Mouse (Mus musculus) intestine, embryonic 14.5 days (tissue): ENCODE measurements around the gene Rgs14. TPM values are rescaled to one million over a fixed set of nuclear protein-coding genes. Genes with fewer than 3 reads are reported as not detected.

Experiments
- ATAC-seq: fragments of 200-750 bp; cut with Nextera tagmentation; replicated peaks from 2 replicates; pipeline ENCODE4 v1.8.0; 2017; ENCODE audit warnings: low read depth, moderate number of reproducible peaks, moderate TSS enrichment, moderate library complexity; ENCODE audit not compliant: low FRiP score, low TSS enrichment
- DNase-seq: peaks from one replicate; pipeline ENCODE4 v3.0.0-alpha.2; 2018; ENCODE audit warnings: low spot score
- H3K27ac ChIP-seq: fragments of 300-500 bp; sonication (generic); 2 replicates; pipeline ENCODE4 v1.5.1; 2014; ENCODE audit warnings: low read depth, mild to moderate bottlenecking, control low read depth
- H3K27me3 ChIP-seq: fragments of 300-500 bp; sonication (generic); replicated peaks from 2 replicates; pipeline ENCODE4 v1.6.1; 2014; ENCODE audit warnings: low read length, control low read depth; ENCODE audit not compliant: control insufficient read depth, insufficient read depth
- H3K36me3 ChIP-seq: fragments of 300-500 bp; sonication (generic); 2 replicates; pipeline ENCODE4 v1.6.1; 2014; ENCODE audit warnings: low read length, control low read depth; ENCODE audit not compliant: control insufficient read depth, insufficient read depth
- H3K4me1 ChIP-seq: fragments of 300-500 bp; sonication (generic); replicated peaks from 2 replicates; pipeline ENCODE4 v1.6.1; 2014; ENCODE audit warnings: low read length, control low read depth, mixed read lengths; ENCODE audit not compliant: control insufficient read depth, insufficient read depth
- H3K4me2 ChIP-seq: fragments of 300-500 bp; sonication (generic); 2 replicates; pipeline ENCODE4 v1.6.1; 2014; ENCODE audit warnings: low read length
- H3K4me3 ChIP-seq: fragments of 300-500 bp; sonication (generic); 2 replicates; pipeline ENCODE4 v1.5.1; 2014; ENCODE audit warnings: low read depth, low read length, control low read depth, mixed read lengths
- H3K9ac ChIP-seq: fragments of 300-500 bp; sonication (generic); 2 replicates; pipeline ENCODE4 v1.6.1; 2014; ENCODE audit warnings: mild to moderate bottlenecking, low read length
- H3K9me3 ChIP-seq: fragments of 300-500 bp; sonication (generic); 2 replicates; pipeline ENCODE4 v1.6.1; 2016; ENCODE audit warnings: low read length, control low read depth; ENCODE audit not compliant: control insufficient read depth
- WGBS: fragments of 180-500 bp; shearing (Covaris S2); extraction: QIAGEN DNeasy Blood & Tissue Kit; methylation state at CpG from one replicate; pipeline ENCODE4 v1.1.7; 2014; 5-methylcytosine and 5-hydroxymethylcytosine counted together
- polyA plus RNA-seq: library from polyadenylated mRNA; unstranded; fragments of >200 nt; fragmentation: Nextera tagmentation; extraction: Ambion mirVana; gene quantifications from 2 replicates; pipeline ENCODE4 v1.2.1, GENCODE M21; 2014

Gene Rgs14
- polyA plus RNA-seq, 1 experiment from 2014 or later = 1.0 TPM

DNA sequence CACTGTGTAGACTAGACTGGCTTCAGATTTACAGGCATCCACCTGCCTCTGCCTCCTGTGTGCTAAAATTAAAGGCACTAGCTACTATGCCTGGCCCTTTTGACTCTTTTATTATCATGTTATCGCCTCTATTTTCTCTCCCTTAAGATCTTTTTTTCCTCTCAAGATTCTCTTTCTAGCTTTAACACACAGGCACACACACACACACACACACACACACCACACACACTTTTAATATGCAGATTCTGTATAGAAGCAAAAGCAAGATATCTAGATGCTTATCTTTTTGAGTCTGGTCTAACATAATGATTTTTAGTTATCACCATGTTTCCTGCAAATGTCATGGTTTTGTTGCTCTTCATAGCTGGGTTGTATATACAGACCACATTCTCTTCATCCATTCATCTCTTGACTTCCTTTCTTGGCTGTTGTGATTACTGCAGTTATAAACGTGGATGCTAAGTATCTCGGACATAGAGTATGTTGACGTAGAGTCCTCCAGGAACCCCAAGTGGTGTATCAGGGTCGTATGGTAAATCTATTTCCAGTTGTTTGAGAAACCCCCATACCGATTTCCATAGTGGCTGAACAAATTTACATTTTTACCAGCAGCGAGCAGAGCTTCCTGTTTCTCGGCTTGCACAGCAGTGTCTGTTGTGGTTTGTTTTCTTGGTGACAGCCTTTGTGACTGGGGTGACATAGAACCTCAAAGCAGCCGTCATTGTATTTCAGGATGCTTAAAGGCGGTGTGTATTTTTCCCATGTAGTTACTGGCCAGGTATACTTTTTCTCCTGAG is 62.6 kb downstream of the Rgs14 start:
- Histone ChIP-seq H3K4me3 (no peak overlapping the region), H3K27me3 (no peaks in the 10 kb centered on the region), H3K4me1 (no peaks in the 10 kb centered on the region), H3K27ac (no peak overlapping the region), H3K9me3 (peaks cover 4% of the 10 kb centered on the region; the same call in 1 of the 2 replicates), H3K36me3 (no peaks in the 10 kb centered on the region), H3K9ac (no peak overlapping the region), H3K4me2 (no peak overlapping the region)
- WGBS = 66% methylated on average over 10 of the region's 10 CpGs
- DNase-seq = no peak
- ATAC-seq = no peak

Other genes with a start within 250 kb of the Rgs14 start
- gene Gm17617, start 236.2 kb upstream of the Rgs14 start, polyA plus RNA-seq = not detected in 2 replicates
- 19.5 and 22.5 TPM in 2 replicates for gene Fgfr4, start 217.1 kb upstream of the Rgs14 start, polyA plus RNA-seq
- 67.5 and 69.3 TPM in 2 replicates for gene Nsd1, start 159.9 kb upstream of the Rgs14 start, polyA plus RNA-seq
- gene Prelid1, start 49.2 kb upstream of the Rgs14 start, polyA plus RNA-seq = 586 and 598 TPM in 2 replicates
- 82.6 and 86.0 TPM in 2 replicates for gene Rab24, start 47.8 kb upstream of the Rgs14 start, polyA plus RNA-seq
- 30.1 and 30.2 TPM in 2 replicates for gene Mxd3, start 39.9 kb upstream of the Rgs14 start, polyA plus RNA-seq
- gene Lman2, start 6.9 kb upstream of the Rgs14 start, polyA plus RNA-seq = 99.9 and 104 TPM in 2 replicates
- not detected in 2 replicates for gene Slc34a1, start 28.5 kb downstream of the Rgs14 start, polyA plus RNA-seq
- gene Pfn3, start 45.5 kb downstream of the Rgs14 start, polyA plus RNA-seq = not detected in 2 replicates
- 0.16 TPM in 1 of 2 replicates, not detected in the other for gene F12, start 57.1 kb downstream of the Rgs14 start, polyA plus RNA-seq
- gene Grk6, start 75.3 kb downstream of the Rgs14 start, polyA plus RNA-seq = 43.4 and 55.1 TPM in 2 replicates
- 0.55 and 0.70 TPM in 2 replicates for gene Prr7, start 94.5 kb downstream of the Rgs14 start, polyA plus RNA-seq
- 120 and 134 TPM in 2 replicates for gene Dbn1, start 118.4 kb downstream of the Rgs14 start, polyA plus RNA-seq
- gene Pdlim7, start 143.9 kb downstream of the Rgs14 start, polyA plus RNA-seq = 253 and 260 TPM in 2 replicates
- 1.9 and 2.5 TPM in 2 replicates for gene Dok3, start 159.6 kb downstream of the Rgs14 start, polyA plus RNA-seq
- 63.9 and 73.1 TPM in 2 replicates for gene Ddx41, start 166.9 kb downstream of the Rgs14 start, polyA plus RNA-seq
- gene Fam193b, start 201.4 kb downstream of the Rgs14 start, polyA plus RNA-seq = 28.8 and 33.6 TPM in 2 replicates
- 59.9 and 64.8 TPM in 2 replicates for gene Tmed9, start 204.0 kb downstream of the Rgs14 start, polyA plus RNA-seq
- gene B4galt7, start 230.2 kb downstream of the Rgs14 start, polyA plus RNA-seq = 12.6 and 17.4 TPM in 2 replicates